Mouse (Mus musculus) spleen, embryonic (tissue): ENCODE results near the gene Lsm7.

Experiments
- CTCF ChIA-PET: fragments of 350-600 bp; sonication (Branson Sonifier 250); formaldehyde crosslinking; loops from one replicate; lab custom pipeline; 2022; lab: Charles Lee

Gene Lsm7

DNA sequence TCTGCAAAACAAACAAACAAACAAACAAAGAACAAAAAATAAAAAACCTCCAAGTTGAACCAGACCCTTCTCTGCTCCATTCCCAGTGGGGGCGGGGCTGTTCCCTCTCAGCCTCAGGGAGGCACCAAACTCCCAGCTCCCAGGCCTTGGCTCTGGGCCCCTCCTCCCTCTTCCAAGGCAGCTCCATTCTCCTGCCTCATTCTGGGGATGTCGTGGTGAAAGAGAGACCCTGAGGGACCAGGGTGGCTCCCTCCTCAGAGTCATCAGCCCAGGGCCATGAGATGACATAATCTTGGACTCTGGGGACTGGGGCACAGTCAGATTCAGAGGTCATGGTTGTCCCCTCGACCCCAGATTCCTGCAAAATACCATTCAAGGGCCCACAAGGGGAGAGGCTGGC is 21.6 kb upstream of the Lsm7 start:
- CTCF ChIA-PET: interaction anchor here (0.8 to 1.1 kb wide), 2 partner anchors 21 to 126 kb away, joined by 3 to 7 read pairs; no protein-coding TSS in a partner anchor

- CTCF ChIA-PET: interaction anchor here (0.8 to 0.9 kb wide), 2 partner anchors 22 to 55 kb away, joined by 3 to 7 read pairs; no protein-coding TSS in a partner anchor
Measured at GRCm38 (mm10) chr10:80876028-80876427, 21.0 kb upstream of the Lsm7 start.

DNA sequence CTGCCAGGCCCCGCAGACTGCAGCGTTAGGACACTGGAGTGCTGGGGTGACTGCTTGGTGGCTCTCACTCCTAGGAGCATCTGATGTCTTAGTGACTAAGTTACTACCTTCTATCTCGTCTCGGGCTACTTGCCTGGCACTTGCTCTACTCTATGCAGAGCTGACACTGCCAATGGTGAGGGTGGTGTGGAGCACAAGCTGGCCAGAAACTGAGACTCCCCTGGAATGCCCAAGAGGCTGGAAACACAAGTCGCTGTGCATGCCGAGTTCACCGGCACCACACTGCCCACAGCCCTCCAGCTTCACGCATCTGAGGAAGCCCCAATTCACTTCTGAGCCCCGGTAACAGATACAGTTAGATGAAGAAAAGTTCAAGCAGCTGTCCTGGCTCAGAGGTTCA is 19.0 kb upstream of the Lsm7 start:
- CTCF ChIA-PET: interaction anchor here (0.6 kb wide), 1 partner anchor 307 kb away, joined by 3 read pairs; no protein-coding TSS in a partner anchor

GRCm38 (mm10) chr10:80871581-80871980 is 16.6 kb upstream of the Lsm7 start, which contains the start of gene Tmprss9:
Gene Tmprss9, plus strand, starts transcription at chr10:80871848.
- CTCF ChIA-PET: interaction anchor here (0.6 kb wide), 1 partner anchor 365 kb away, joined by 14 read pairs; no protein-coding TSS in a partner anchor

DNA sequence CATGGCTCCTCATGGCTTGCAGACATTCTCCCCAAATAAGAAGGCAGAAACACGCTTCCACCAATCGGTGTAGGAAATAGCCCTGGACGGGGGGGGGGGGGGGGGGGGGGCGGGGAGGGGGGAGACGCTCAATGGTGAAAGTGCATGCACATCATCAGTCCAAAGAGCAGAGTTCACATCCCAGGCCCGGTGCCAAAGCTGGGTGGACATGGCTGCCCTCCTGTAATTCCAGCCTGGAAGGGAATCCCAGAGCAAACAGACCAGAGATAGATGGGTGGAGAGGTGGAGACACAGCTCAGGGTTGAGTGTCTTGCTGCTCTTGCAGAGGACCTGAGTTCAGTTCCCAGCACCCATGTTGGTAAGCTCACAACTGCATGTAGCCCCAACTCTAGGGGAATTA is 16.0 kb upstream of the Lsm7 start:
- CTCF ChIA-PET: interaction anchor here (0.6 kb wide), 1 partner anchor 364 kb away, joined by 14 read pairs; no protein-coding TSS in a partner anchor

DNA sequence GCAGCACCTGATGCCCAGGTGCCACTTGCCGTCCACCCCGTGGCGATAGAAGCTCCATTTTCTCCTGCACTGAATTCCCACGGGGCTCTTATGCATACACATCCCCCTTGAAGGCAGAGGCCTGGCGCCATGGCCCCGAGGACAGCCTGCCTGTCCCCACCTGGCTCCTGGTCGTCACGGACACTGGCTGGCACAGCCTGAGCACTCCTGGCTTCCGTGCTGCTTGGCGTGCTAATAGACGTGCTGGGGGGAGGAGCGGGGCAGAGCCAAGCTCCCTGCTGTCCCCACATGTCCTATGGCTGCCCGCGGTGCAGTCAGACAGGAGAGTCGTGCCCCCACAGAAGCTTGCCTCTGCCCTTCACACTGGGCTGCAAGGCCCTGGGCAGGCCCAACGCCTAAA is 9.4 kb upstream of the Lsm7 start:
- CTCF ChIA-PET: no interaction called here

DNA sequence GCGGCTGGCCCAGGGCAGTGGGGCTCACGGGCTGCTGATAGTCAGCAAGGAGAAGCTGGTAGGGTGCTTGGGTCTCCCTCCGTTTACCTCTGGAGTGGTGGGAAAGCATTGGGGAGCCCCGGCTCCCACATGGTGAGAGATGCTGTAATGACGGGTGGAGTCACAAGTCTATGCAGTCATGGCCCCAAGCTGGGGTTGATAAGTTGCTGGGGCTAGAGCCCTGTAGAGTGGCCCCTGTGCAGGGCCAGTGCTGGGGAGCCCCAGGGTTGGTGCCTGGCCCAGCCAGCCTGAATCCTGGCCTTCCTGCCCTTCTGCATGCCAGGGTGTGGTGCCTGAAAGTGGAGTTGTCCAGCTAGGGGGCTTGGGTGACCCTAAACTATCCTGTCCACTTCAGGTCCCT is 7.3 kb upstream of the Lsm7 start:
- CTCF ChIA-PET: interaction anchor here (0.6 kb wide), 1 partner anchor 47 kb away, joined by 3 read pairs; no protein-coding TSS in a partner anchor

- CTCF ChIA-PET: no interaction called here
Measured at GRCm38 (mm10) chr10:80858350-80858935, 3.4 kb upstream of the Lsm7 start.

DNA sequence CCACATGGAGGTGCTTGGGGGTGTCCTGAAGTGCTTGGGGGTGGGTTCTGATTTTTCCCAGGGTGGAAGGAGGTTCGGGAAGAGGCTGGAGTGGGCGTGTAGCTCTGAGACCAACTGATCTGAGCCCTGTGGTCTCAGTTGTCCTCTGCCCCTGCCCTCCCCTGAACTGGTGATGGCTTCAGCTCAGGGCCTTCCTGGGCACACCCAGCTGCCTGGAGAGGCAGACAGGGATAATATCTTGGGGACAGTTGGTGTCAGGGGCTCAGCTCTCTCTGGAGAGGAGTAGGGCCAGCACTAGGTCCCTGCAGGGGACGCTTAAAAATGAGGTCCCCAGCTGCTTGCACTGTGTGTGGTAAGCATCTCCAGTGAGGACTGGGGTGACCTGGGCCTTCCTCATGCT is 2.8 kb upstream of the Lsm7 start:
- CTCF ChIA-PET: no interaction called here

DNA sequence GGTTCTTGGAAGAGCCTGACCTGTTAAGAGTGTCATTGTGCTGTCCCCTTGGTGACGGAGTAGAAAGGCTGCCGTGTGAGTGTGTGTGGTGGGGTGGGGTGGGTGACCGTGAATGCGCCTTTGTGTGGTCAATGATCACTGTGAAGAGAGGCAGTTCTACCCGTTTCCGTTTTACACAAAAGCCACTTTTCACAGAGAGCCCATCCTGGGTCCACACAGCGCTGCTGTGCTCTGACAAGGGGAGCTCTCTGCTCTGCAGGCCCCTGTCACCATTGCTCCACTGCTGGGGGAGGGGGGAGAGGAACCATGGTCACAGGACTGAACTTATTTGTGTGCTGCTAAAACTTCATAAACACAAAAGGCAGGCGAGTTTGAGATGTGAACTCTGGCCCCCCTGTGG is 2.4 kb upstream of the Lsm7 start:
- CTCF ChIA-PET: no interaction called here

DNA sequence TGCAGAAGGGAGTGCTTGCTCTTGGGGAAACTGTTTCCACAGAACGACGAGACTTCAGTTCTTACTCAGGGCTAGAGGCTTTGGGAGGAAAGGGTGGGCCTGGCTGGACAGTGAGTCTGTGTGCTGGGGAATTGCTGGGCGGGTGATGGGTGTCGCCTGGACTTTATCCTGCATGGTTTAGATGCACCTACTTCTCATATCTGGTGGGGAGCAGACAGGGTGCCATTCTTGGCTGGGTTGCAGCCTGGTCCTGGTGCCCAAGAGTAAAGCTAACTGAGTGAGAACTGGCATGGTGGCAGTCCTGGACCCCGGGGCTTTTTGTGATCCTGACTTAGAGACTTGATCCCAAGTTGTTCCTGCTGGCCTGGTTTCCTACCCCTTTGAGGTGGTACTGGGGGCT is 1.9 kb upstream of the Lsm7 start:
- CTCF ChIA-PET: no interaction called here

DNA sequence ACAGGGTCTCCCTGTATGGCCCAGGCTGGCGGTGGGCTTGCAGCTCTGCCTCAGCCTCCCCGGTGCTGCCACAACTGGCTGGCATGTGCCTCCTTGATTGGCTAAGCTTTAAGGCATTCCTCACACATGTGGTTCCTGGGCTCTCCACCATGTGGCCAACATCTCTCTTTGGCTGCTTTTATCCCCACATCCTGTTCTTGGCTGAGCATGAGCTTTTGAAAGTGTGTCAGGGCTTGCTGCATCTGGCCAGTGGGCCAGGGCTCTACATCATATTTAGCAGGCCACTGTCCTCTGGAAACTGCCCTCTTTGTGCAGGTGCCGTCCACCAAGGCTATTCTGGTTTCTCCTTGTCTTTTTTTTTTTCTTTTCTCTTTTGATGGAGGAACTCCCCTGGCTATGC is 1.3 kb upstream of the Lsm7 start:
- CTCF ChIA-PET: no interaction called here

DNA sequence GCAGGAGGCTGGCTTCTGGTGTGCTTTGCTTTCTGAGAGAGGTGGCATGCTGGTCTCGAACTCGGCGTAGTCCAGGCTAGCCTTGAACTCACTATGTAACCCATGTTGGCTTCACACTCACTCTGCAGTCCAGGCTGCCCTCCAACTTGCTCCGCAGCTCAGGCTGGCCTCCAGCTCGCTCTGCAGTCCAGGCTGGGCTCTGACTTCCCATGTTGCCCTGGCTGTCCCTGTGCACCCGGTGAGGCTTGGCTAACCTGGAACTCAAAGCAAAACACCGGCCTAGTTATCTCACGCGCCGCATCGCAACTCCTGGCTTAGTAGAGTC is 702 bp upstream of the Lsm7 start:
- CTCF ChIA-PET: no interaction called here

DNA sequence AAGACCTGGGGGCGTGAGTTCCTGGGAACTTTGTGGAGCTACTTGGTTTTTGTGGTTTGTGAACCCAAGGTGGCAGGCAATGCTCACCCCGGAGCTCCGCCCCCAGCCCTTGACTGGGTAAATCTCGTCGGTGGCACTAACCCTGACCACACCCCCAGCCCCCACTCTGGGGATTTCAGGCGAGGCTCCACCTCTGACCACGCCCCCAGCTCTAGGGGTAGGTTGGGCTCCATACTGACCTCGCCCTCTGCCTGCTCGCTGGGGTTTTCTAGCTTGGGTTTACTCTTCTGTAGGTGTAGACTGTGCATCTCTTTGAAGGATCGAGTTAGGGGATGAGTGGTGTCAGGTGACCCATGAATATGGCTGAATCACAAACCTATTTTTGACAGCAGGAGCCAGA is 6.4 kb downstream of the Lsm7 start:
- CTCF ChIA-PET: interaction anchor here (0.5 kb wide), 1 partner anchor 314 kb away, joined by 3 read pairs; no protein-coding TSS in a partner anchor

- CTCF ChIA-PET: no interaction called here
Measured at GRCm38 (mm10) chr10:80845732-80846131, 9.3 kb downstream of the Lsm7 start.

DNA sequence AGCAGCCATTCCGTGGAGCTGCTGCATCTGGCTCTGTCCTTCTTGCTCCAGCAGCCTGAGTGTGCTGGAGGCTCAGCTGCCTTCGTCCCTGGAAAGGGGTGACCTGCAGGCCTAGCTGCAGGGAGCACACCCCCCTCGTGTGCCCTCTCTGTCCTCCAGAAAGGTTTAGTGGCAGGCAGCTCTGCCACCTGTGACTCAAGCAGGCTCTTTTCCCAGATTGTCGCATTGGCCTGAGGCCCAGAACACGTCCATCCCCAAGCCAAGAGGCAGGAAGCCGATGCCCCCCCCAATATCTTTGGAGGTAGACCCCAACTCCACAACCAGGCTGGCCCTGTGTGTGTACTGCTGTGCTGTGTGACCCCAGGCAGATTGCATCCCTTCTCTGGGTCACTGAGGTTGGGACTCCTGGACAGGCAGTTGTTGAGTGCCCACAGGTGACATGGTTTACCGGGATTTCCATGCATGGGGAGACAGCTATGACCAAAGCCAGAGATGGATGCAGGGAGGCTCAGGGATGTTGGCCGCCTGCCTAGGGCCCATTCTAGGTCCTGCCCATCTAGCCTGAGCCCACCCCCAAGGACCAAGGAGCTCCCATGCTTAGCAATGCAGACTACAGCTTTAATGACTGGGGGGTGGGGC is 9.8 kb downstream of the Lsm7 start:
- CTCF ChIA-PET: no interaction called here

DNA sequence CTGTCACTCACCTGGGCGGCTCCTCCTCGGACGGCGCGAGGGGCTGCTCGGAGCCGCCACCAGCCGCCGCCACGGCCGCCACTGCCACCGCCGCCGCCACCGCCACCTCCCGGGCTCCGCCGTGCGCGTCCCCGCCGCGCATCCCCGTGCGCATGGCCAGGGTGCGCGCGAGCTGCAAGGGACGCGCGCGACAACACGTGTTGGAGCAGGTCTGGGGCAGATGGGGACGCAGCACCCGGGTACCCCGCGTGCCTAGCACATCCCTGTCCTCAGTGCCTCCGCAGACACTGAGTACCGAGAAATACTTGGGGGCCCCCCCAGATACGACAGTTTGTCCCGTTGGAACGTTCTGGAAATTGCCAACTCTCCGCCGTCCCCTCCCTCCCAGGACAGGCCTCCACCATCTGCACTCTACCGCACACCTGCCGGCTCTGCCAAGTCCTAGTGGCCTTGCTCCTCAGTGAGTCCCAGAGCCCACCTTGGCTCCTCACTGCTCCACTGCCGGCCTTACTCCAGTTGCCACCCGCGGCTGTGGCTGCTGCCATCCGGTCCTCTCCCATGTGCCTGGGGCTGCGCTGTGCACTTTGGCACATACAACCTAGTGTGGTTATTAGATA is 11.0 kb downstream of the Lsm7 start, which contains the start of gene Lingo3:
Gene Lingo3, minus strand, starts transcription at position 109 of the 617 bp plus-strand sequence.
- CTCF ChIA-PET: interaction anchor here (0.6 kb wide), 1 partner anchor 19 kb away, joined by 4 read pairs; no protein-coding TSS in a partner anchor

GRCm38 (mm10) chr10:80843087-80843930 is 11.7 kb downstream of the Lsm7 start:
- CTCF ChIA-PET: no interaction called here

DNA sequence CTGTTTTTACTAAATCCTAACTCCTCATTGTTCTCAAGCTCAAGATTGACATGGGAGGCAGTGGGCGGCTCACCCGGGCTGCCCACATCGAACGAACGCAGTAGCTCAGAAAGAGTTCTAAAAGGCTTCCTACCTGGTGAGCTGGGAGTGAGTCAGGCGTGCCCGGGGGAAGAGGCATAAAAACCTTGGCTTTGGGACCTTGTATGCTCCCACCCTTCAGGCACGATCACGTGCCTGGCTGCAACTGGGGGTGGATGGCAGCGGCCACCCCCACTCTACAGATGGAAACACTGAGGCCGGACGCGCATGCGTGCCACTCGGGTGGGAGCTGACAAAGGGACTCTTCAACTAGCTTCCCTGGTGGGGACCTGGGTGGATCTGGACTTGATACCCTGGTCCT is 12.7 kb downstream of the Lsm7 start:
- CTCF ChIA-PET: no interaction called here

GRCm38 (mm10) chr10:80841685-80842084 is 13.3 kb downstream of the Lsm7 start:
- CTCF ChIA-PET: no interaction called here

- CTCF ChIA-PET: no interaction called here
Measured at GRCm38 (mm10) chr10:80839848-80840247, 15.2 kb downstream of the Lsm7 start.
